Mouse (Mus musculus) MEL (cell line): Measurements from ENCODE around the gene Mrps27.

Experiments
- CTCF ChIP-seq, 3 experiments: IDR thresholded peaks in 2 of 3; conservative IDR thresholded peaks in 1 of 3; 2 replicates each; pipeline ENCODE4 v1.5.1; 2011 to 2012; ENCODE audit warnings: low read length in 3 of 3, low read depth in 2 of 3, mild to moderate bottlenecking in 2 of 3, improper control_type of control experiment in 1 of 3, inconsistent platforms in 1 of 3, mixed read lengths in 1 of 3, moderate library complexity in 1 of 3; ENCODE audit not compliant: control insufficient read depth in 1 of 3, insufficient read depth in 1 of 3, poor library complexity in 1 of 3, severe bottlenecking in 1 of 3
- E2F4 ChIP-seq: IDR thresholded peaks from 2 replicates; pipeline ENCODE4 v1.6.1; 2011; ENCODE audit warnings: low read depth, low read length, improper control_type of control experiment, borderline replicate concordance
- ETS1 ChIP-seq: IDR thresholded peaks from 2 replicates; pipeline ENCODE4 v1.6.1; 2012; ENCODE audit warnings: low read depth, mild to moderate bottlenecking, inconsistent platforms, low read length, improper control_type of control experiment, moderate library complexity
- GABPA ChIP-seq: IDR thresholded peaks from 2 replicates; pipeline ENCODE4 v1.6.1; 2012; ENCODE audit warnings: low read depth, mild to moderate bottlenecking, inconsistent platforms, low read length, improper control_type of control experiment, moderate library complexity
- HCFC1 ChIP-seq: IDR thresholded peaks from 2 replicates; pipeline ENCODE4 v1.6.1; 2012; ENCODE audit warnings: low read depth, mild to moderate bottlenecking, inconsistent platforms, low read length, improper control_type of control experiment, moderate library complexity
- MAZ ChIP-seq: IDR thresholded peaks from 2 replicates; pipeline ENCODE4 v1.6.1; 2012; ENCODE audit warnings: low read depth, mild to moderate bottlenecking, inconsistent platforms, low read length, improper control_type of control experiment
- MXI1 ChIP-seq: IDR thresholded peaks from 2 replicates; pipeline ENCODE4 v1.6.1; 2011; ENCODE audit warnings: mild to moderate bottlenecking, low read depth, low read length, improper control_type of control experiment
- NRF1 ChIP-seq: IDR thresholded peaks from 2 replicates; pipeline ENCODE4 v1.6.1; 2014; ENCODE audit warnings: low read depth, mild to moderate bottlenecking, inconsistent platforms, low read length, improper control_type of control experiment, moderate library complexity; ENCODE audit not compliant: poor library complexity, insufficient read depth, severe bottlenecking
- TAL1 ChIP-seq: IDR thresholded peaks from 2 replicates; pipeline ENCODE4 v1.6.1; 2012; ENCODE audit warnings: mild to moderate bottlenecking, inconsistent platforms, low read length, moderate library complexity, mixed read lengths
- ZC3H11A ChIP-seq: IDR thresholded peaks from 2 replicates; pipeline ENCODE4 v1.6.1; 2012; ENCODE audit warnings: low read depth, mild to moderate bottlenecking, inconsistent platforms, low read length, improper control_type of control experiment
- ZKSCAN1 ChIP-seq: IDR thresholded peaks from 2 replicates; pipeline ENCODE4 v1.6.1; 2012; ENCODE audit warnings: low read depth, mild to moderate bottlenecking, inconsistent platforms, low read length, improper control_type of control experiment, moderate library complexity

DNA sequence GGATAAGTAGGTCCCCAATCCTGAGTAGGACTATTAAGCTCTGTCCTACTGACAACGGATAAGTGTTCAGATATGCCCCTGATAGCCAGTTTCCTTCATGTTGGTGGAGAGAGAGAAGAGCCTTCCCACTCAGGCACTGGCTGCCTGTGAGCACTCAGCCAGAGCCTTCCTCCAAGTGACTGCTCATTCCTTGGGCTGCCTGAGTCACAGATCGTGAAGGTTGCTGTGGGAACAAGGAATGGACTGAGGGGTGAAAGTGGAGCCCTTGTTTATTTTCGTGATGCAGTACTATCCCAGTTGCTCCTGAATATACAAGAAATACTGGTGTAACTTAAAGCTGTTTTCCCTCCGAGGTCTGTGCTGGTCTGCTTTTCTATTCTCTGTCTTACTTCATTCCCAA is 54.8 kb downstream of the Mrps27 start:
- TF ChIP-seq HCFC1: no peak
- TF ChIP-seq ZC3H11A: no peak
- no peak for TF ChIP-seq MXI1
- TF ChIP-seq CTCF (IDR thresholded peaks at IDR 0.05 in 2 of 3, conservative IDR thresholded peaks at IDR 0.05 in 1 of 3; ENCODE audit: control insufficient read depth in 1 of 3, insufficient read depth in 1 of 3, low read depth in 2 of 3, low read length in 3 of 3, poor library complexity in 1 of 3, severe bottlenecking in 1 of 3): no peak
- no peak for TF ChIP-seq ETS1
- TF ChIP-seq TAL1: no peak
- TF ChIP-seq NRF1: no peak
- no peak for TF ChIP-seq GABPA
- TF ChIP-seq ZKSCAN1: no peak
- TF ChIP-seq MAZ: no peak
- TF ChIP-seq E2F4: no peak
